Mouse (Mus musculus) spleen, adult 2 months (tissue): Measurements from ENCODE around the gene Ppih. TPM values are rescaled to one million over a fixed set of nuclear protein-coding genes. Genes with fewer than 3 reads are reported as not detected.

Experiments
- DNase-seq, 2 experiments: peaks; one replicate each; pipeline versions ENCODE4 v3.0.0 to v3.0.0-alpha.2; 2012 to 2021; ENCODE audit warnings: low spot score in 2 of 2, low read depth in 1 of 2
- H3K27ac ChIP-seq: fragments of 200-500 bp; 2 replicates; pipeline ENCODE4 v1.5.1; 2012; ENCODE audit warnings: low read length, inconsistent platforms; ENCODE audit not compliant: insufficient read depth
- H3K27me3 ChIP-seq: fragments of 200-500 bp; 2 replicates; pipeline ENCODE4 v1.6.1; 2012; ENCODE audit warnings: mild to moderate bottlenecking, moderate library complexity, low read length, inconsistent platforms; ENCODE audit not compliant: control insufficient read depth, insufficient read depth
- H3K36me3 ChIP-seq: fragments of 200-500 bp; 2 replicates; pipeline ENCODE4 v1.6.1; 2012; ENCODE audit warnings: mild to moderate bottlenecking, low read length, inconsistent platforms; ENCODE audit not compliant: control insufficient read depth, insufficient read depth
- H3K4me1 ChIP-seq: fragments of 200-500 bp; 2 replicates; pipeline ENCODE4 v1.6.1; 2011; ENCODE audit warnings: inconsistent platforms; ENCODE audit not compliant: control insufficient read depth, insufficient read depth, insufficient read length
- H3K4me3 ChIP-seq: fragments of 200-500 bp; 2 replicates; pipeline ENCODE4 v1.5.1; 2011; ENCODE audit warnings: mild to moderate bottlenecking, inconsistent platforms; ENCODE audit not compliant: insufficient read depth, insufficient read length; ENCODE audit errors: extremely low read depth
- CTCF ChIP-seq: fragments of 200-500 bp; IDR thresholded peaks from 2 replicates; pipeline ENCODE4 v1.5.1; 2011; ENCODE audit warnings: mild to moderate bottlenecking, inconsistent platforms; ENCODE audit not compliant: insufficient read depth, insufficient read length, insufficient replicate concordance; ENCODE audit errors: extremely low read depth
- POLR2A ChIP-seq: fragments of 200-500 bp; IDR thresholded peaks from 2 replicates; pipeline ENCODE4 v1.6.1; 2011; ENCODE audit warnings: low read depth, low read length, inconsistent platforms
- WGBS: fragments of 180-500 bp; shearing (Covaris S2); methylation state at CpG from one replicate; pipeline ENCODE4 v1.1.7; 2018; 5-methylcytosine and 5-hydroxymethylcytosine counted together
- polyA plus RNA-seq: library from polyadenylated mRNA; depleted of rRNA; stranded (reverse); fragments of >200 nt; gene quantifications from 2 replicates; pipeline ENCODE4 v1.2.3, GENCODE M21; 2012

The Ppih gene
- polyA plus RNA-seq, 1 experiment: 6.0 TPM

- Histone ChIP-seq H3K4me3 (no peak overlapping the region), H3K36me3 (peaks cover 29% of the 10 kb centered on the region), H3K27ac (no peak overlapping the region), H3K27me3 (no peaks in the 10 kb centered on the region), H3K4me1 (no peaks in the 10 kb centered on the region)
- no peak for DNase-seq
- 79% methylated on average over 1 of the region's 1 CpGs for WGBS
- no peak for TF ChIP-seq POLR2A
- TF ChIP-seq CTCF: no peak
Observed at GRCm38 (mm10) chr4:119274627-119275026, 45.7 kb downstream of the Ppih start.

GRCm38 (mm10) chr4:119266606-119267005 lies 53.7 kb downstream of the Ppih start:
- Histone ChIP-seq H3K4me3 (no peak overlapping the region), H3K27ac (no peak overlapping the region), H3K4me1 (no peaks in the 10 kb centered on the region), H3K36me3 (peaks cover 1% of the 10 kb centered on the region; the same call in 1 of the 2 replicates), H3K27me3 (no peaks in the 10 kb centered on the region)
- 66% methylated on average over 13 of the region's 13 CpGs for WGBS
- TF ChIP-seq CTCF (no peak), POLR2A (no peak)
- DNase-seq: no peak

DNA sequence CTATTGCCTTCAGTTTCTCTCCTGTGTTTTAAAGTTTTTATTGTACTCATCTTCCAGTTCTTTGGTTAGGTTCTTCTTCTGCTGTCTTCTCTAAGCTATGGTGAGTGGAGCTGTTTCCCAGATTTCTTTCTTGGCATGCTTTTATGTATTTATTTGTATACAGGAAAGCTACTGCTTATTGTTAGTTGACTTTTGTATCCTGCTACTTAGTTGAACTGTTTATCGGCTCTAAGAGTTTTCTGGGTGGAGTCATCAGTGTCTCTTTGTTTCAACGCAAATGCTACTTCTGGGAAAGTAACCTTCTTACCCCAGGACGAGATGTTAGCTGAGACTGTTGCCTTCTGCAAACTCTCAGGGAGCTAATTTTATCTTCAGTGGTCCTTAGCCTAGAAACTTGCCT lies 56.9 kb downstream of the Ppih start:
- WGBS: 79% methylated on average over 3 of the region's 3 CpGs
- H3K27ac ChIP-seq: no peak overlapping the region
- H3K36me3 ChIP-seq: no peaks in the 10 kb centered on the region
- H3K4me3 ChIP-seq: no peak overlapping the region
- H3K4me1 ChIP-seq: no peaks in the 10 kb centered on the region
- TF ChIP-seq CTCF (no peak), POLR2A (no peak)
- DNase-seq: no peak
- no peaks in the 10 kb centered on the region for H3K27me3 ChIP-seq

DNA sequence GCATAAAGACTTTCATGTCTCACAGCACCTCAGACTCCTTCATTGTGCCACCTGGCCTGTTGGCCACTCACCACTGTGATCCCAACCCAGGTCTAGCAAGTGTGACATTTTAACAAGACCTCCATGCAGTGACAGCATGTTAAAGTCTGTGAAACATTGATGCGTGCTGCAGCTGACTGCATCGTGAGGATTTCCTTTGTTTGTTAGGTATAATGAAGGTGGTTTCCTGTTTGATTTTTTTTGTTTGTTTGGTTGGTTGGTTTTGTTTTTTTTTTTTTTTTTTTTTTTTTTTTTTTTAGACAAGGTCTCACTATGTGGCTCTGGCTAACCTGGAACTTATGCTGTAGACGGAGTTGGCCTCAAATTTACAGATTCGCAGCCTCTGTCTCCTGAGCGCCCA lies 57.9 kb downstream of the Ppih start:
- no peak overlapping the region for H3K4me3 ChIP-seq
- no peak overlapping the region for H3K27ac ChIP-seq
- DNase-seq: no peak
- no peaks in the 10 kb centered on the region for H3K27me3 ChIP-seq
- no peaks in the 10 kb centered on the region for H3K36me3 ChIP-seq
- TF ChIP-seq POLR2A (no peak), CTCF (no peak)
- H3K4me1 ChIP-seq: no peaks in the 10 kb centered on the region
- 83% methylated on average over 5 of the region's 5 CpGs for WGBS

- Histone ChIP-seq H3K27me3 (no peaks in the 10 kb centered on the region), H3K36me3 (no peaks in the 10 kb centered on the region), H3K4me1 (no peaks in the 10 kb centered on the region), H3K4me3 (no peak overlapping the region), H3K27ac (no peak overlapping the region)
- no peak for TF ChIP-seq CTCF
- WGBS: 43% methylated on average over 7 of the region's 7 CpGs
- DNase-seq: no peak
Observed at GRCm38 (mm10) chr4:119261087-119261713, 59.1 kb downstream of the Ppih start.

- Histone ChIP-seq H3K27ac (no peak overlapping the region), H3K27me3 (no peaks in the 10 kb centered on the region), H3K4me1 (no peaks in the 10 kb centered on the region), H3K4me3 (no peak overlapping the region), H3K36me3 (no peaks in the 10 kb centered on the region)
- no peak for TF ChIP-seq CTCF
- TF ChIP-seq POLR2A: no peak
- no peak for DNase-seq
- WGBS: 90% methylated on average over 15 of the region's 15 CpGs
Observed at GRCm38 (mm10) chr4:119259344-119260254, 60.7 kb downstream of the Ppih start.

DNA sequence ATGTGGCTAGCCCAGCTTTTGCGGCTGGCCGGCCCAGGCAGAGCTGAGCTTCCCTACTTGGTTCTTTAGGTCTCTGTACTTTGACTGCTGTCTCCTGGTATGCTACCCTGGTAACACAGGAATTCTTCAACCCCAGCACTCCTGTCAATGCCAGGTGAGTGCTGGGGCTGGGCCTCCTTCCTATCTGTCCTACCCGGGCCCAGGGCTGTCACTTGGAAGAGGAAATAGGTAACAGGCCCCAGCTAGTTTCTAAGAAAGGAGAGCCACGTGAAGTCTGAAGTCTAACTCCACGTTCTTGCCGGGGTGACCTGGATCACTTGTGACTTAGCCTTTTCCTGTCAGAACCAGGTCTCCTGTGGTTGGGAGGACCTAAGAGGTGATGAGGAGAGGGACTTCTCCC lies 63.3 kb downstream of the Ppih start:
- TF ChIP-seq POLR2A: no peak
- no peak for TF ChIP-seq CTCF
- H3K4me1 ChIP-seq: no peaks in the 10 kb centered on the region
- no peak overlapping the region for H3K27ac ChIP-seq
- no peak for DNase-seq
- H3K36me3 ChIP-seq: no peaks in the 10 kb centered on the region
- H3K27me3 ChIP-seq: no peaks in the 10 kb centered on the region
- WGBS: 66% methylated on average over 6 of the region's 6 CpGs
- no peak overlapping the region for H3K4me3 ChIP-seq
